Mouse (Mus musculus) left cerebral cortex, adult 9 months (tissue): ENCODE measurements around the gene Hspa4.
"Not testable (repeated sequence)": the region's sequence is repeated elsewhere in the genome, so short reads cannot be mapped to it uniquely, and the experiment has no call there.

Experiments used
- DNase-seq, 2 experiments: peaks; one replicate each; pipeline ENCODE4 v3.0.0; 2022; ENCODE audit warnings: low spot score in 2 of 2

Hspa4 gene

GRCm38 (mm10) chr11:53307558-53308065 lies 7.4 kb upstream of the Hspa4 start:
- DNase-seq, result no peak

DNA sequence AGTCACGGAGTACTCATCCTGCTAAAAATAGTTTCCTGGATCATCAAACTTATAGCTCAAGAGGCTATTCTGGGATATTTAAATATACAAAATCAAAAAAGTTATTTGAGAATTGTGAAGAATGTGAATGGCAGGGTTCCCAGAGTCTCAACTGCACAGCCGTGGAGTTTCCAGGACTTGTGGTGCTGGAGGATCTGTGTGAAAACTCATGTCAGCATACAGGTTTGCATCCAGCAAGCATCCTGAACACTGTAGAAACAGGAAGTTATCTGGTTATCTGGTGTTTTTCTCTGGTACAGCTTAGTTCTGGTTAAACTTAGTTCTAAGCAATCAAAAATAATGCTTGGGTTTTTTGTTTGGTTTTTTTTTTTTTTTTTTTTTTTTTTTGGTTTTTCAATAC lies 6.7 kb upstream of the Hspa4 start:
- no peak for DNase-seq

DNA sequence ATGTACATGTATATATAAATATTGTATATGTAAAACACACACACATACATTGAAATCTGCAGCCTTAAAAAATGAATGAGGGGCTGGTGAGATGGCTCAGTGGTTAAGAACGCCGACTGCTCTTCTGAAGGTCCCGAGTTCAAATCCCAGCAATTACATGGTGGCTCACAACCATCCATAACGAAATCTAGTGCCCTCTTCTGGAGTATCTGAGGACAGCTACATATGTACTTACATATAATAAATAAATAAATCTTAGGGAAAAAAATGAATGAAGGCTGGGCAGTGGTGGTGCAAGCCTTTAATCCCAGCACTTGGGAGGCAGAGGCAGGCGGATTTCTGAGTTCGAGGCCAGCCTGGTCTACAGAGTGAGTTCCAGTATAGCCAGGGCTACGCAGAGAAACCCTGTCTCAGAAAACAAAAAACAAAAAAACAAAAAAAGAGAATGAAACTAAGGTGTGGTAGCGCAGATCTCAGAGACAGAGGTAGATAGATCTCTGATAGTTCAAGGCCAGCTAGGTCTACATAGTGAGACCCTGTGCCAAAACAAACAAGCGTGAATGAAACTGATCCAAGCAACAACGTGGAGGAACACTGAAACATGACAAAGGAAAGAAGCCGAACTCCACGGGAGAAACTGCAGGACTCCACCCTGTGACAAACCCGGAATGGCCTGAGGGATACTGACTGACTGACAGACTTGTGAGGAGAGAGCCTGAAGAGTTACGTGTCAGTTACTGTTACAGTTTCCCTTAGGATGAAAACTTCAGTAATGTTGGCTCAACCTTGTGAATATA lies 4.0 kb upstream of the Hspa4 start:
- DNase-seq, result no peak

- DNase-seq, result no peak
Measured at GRCm38 (mm10) chr11:53301167-53301515, 884 bp upstream of the Hspa4 start.

DNA sequence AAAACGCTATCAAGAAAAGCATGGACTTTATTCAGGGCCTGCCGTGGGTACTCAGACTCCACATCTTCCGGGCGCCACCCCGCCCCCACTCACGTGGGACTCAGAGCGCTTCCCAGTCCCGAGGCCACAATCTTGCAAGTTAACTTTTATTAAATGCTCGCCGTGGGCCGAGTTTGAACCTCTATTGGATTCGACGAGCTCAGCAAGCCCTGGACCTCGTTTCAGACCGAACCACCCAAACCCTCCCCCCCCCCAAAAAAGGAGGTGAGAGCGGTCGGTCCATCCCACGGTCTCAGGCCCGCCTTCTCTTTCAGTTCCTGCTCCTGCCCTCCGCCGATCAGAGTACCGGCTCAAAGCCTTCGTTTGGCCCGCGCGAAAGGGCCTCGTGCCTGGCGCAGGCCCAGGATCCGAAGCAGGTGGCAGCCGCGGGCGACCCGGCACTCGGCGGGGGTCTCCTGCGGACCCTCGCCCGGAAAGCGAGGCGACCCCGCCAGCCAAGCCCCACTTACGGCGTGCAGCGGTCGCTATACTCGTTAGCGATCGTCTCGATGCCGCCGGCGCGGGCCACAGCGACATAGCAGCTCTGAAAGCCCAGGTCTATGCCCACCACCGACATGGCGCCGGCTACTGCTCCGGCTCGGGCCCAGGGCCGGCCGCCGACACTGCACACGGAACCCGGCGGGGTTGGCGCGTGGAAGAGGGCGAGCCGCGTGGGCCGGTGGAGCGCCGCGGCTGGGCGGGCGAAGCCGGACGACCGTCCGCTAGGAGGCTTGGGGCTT lies 517 bp downstream of the Hspa4 start:
- peak in 1 of 2 experiments; percentile 42 for DNase-seq

- no peak for DNase-seq
Measured at GRCm38 (mm10) chr11:53297947-53298860, 2.1 kb downstream of the Hspa4 start.

DNA sequence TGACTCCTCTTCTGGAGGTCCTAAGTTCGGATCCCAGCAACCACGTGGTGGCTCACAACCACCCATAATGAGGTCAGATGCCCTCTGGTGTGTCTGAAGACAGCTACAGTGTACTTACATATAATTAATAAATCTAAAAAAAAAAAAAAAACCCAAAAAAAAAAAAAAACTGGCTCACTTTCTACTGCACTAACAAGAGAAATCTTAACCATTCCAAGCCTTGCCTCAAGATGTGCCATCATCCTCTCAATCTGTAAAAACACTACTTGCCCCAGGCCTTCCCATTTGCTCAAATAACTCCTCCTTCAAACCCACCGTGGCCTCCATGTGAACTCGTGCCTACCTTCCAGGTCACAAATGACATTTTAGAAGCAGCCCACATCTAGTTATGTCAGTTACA lies 3.4 kb downstream of the Hspa4 start:
- no peak for DNase-seq

DNA sequence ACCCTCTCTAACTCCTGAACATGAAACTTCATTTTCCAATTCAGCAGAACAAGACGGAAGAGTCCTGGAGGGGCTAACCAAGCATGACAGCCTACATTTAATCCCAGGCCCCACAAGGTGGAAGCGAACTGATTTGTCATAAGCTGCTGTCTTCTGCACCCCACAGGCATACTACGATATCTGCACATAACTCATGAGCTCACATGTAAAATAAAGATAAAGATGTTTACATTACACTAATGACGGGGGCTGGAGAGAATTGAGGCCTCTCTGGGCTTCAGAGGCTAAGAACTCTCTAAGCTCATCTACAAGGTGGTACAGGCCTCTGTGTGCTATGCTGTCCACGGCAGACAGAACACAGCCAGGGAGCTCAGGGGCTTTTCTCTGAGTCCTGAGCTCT lies 5.8 kb downstream of the Hspa4 start:
- DNase-seq, result no peak

- no peak for DNase-seq
Measured at GRCm38 (mm10) chr11:53290871-53291270, 9.4 kb downstream of the Hspa4 start.

- not testable (repeated sequence) for DNase-seq
Measured at GRCm38 (mm10) chr11:53290187-53290586, 10.1 kb downstream of the Hspa4 start.

- no peak for DNase-seq
Measured at GRCm38 (mm10) chr11:53285885-53286284, 14.4 kb downstream of the Hspa4 start.

- DNase-seq, result no peak
Measured at GRCm38 (mm10) chr11:53278411-53278810, 21.8 kb downstream of the Hspa4 start.

- no peak for DNase-seq
Measured at GRCm38 (mm10) chr11:53275358-53275757, 24.9 kb downstream of the Hspa4 start.

GRCm38 (mm10) chr11:53273313-53273712 lies 26.9 kb downstream of the Hspa4 start:
- no peak for DNase-seq

GRCm38 (mm10) chr11:53269596-53269995 lies 30.7 kb downstream of the Hspa4 start:
- DNase-seq, result no peak

- DNase-seq, result no peak
Measured at GRCm38 (mm10) chr11:53260556-53260955, 39.7 kb downstream of the Hspa4 start.

GRCm38 (mm10) chr11:53260056-53260455 lies 40.2 kb downstream of the Hspa4 start:
- DNase-seq, result no peak

GRCm38 (mm10) chr11:53259047-53259632 lies 41.1 kb downstream of the Hspa4 start:
- DNase-seq, result no peak

DNA sequence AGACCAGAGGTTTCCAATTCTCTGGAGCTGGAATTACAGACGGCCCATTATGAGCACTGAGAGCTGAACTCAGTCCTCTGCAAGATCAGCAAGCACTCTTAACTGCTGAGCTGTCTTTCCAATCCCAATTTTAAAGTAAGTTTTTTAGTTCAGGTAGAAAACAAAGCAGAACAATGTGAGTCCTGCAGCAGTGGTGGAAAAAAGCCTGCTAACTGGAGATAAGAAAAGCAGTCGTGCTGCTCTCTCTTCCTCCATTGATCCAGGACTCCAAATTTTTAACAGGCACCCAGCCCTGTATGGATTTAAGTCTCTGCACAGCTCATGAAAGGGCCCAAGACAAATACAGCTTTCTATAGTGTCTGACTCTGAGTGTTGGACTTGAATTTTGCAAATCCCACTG lies 43.3 kb downstream of the Hspa4 start:
- DNase-seq, result no peak

GRCm38 (mm10) chr11:53254926-53255325 lies 45.3 kb downstream of the Hspa4 start:
- peak in 1 of 2 experiments; percentile 90 for DNase-seq

DNA sequence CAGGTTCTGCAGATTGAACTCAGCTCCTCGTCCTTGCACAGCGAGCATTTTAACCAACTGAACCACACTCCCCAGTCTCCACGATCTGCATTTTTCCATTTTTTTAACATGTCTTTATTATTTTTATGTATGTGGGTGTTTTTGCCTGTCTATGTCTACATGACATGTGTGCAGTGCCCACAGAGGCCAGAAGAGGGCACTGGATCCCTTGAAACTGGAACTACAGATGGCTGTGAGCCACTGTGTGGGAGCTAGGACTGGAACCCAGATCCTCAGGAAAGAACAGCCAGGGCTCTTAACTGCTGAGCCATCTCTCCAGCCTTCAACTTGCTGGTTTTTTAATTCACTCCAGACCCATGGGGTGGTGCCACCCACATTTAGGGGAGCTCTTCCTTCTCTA lies 45.8 kb downstream of the Hspa4 start:
- DNase-seq, result peak in 1 of 2 experiments; percentile 21
